Mouse (Mus musculus) heart, postnatal 14 days (tissue): ENCODE measurements around the gene Mfsd2b. TPM values are rescaled to one million over a fixed set of nuclear protein-coding genes. Genes with fewer than 3 reads are reported as not detected.

Source experiments
- DNase-seq, 2 experiments: peaks; one replicate each; pipeline ENCODE4 v3.0.0; 2021 to 2022
- intact Hi-C: fragments of 180-260 bp; cut with DNase I; formaldehyde crosslinking; loops from one replicate; pipeline ENCODE4 v1.15.1; 2025
- total RNA-seq, 2 experiments: library from RNA; stranded (reverse); gene quantifications; 2 replicates each; pipeline ENCODE4 v1.2.3; 2021

Mfsd2b gene
- total RNA-seq, 2 experiments from 2014 or later, result 0.68 to 0.86 TPM

DNA sequence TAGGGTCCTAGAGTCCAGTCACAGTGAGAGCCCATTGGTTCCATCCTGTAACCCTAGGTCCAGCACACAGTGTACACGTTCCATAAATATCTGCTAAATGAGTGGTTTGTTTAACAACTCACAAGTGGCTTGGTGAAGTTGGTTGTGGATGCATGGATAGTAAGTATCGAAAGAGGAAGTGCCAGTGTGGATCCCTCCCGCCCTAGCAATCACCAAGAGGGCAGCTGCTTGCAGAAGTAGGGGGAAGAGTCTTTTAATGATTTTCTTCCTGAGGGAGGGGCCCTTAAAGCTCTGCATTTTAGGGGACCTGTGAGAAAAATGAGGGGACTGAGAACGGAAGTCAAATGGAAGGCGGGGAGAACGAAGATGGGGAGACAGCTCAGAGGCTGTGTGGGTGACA lies 34.1 kb downstream of the Mfsd2b start:
- no peak for DNase-seq
- intact Hi-C loops, result loop anchor here (5.0 kb wide), 1 partner anchor 77 kb away; the partner anchor contains the start of gene Atad2b

GRCm38 (mm10) chr12:4836959-4837358 lies 37.2 kb downstream of the Mfsd2b start:
- intact Hi-C loops, result no loop called here
- DNase-seq, result no peak

GRCm38 (mm10) chr12:4827256-4827655 lies 46.9 kb downstream of the Mfsd2b start:
- DNase-seq, result no peak
- intact Hi-C loops, result no loop called here

GRCm38 (mm10) chr12:4817361-4818101 lies 56.6 kb downstream of the Mfsd2b start, which contains the start of gene Sf3b6:
Sf3b6 (plus strand) TSS chr12:4817544.
- intact Hi-C loops, result loop anchor here (2.0 kb wide), 1 partner anchor 25 kb away; the partner anchor contains the start of gene Wdcp
- DNase-seq, result peak; percentile 98 to 99

- DNase-seq, result no peak
These were observed 57.3 kb downstream of the Mfsd2b start for GRCm38 (mm10) chr12:4816680-4817360.

GRCm38 (mm10) chr12:4813636-4814035 lies 60.5 kb downstream of the Mfsd2b start:
- peak; percentile 12 to 43 for DNase-seq
- intact Hi-C loops, result no loop called here

More at GRCm38 (mm10) chr12:4816680-4817360, 57.3 kb downstream of the Mfsd2b start:
- intact Hi-C loops, result no loop called here

Other genes starting within 250 kb of the Mfsd2b start
- under 1 TPM; 0.10 to 0.19 TPM for gene Fam228a, start 135.9 kb downstream of the Mfsd2b start, total RNA-seq
- gene Pfn4, start 105.3 kb downstream of the Mfsd2b start, total RNA-seq, result 1 to 10 TPM; 1.6 to 2.0 TPM
- 1 to 10 TPM; 4.0 to 5.1 TPM for gene Fam228b, start 105.1 kb downstream of the Mfsd2b start, total RNA-seq
- gene Sf3b6, start 56.8 kb downstream of the Mfsd2b start, total RNA-seq, result 10 to 100 TPM; 48.1 to 54.1 TPM
- 1 to 10 TPM; 2.8 to 2.9 TPM for gene Fkbp1b, start 32.8 kb downstream of the Mfsd2b start, total RNA-seq
- 1 to 10 TPM; 8.1 to 9.0 TPM for gene Wdcp, start 31.1 kb downstream of the Mfsd2b start, total RNA-seq
- gene Ubxn2a, start 33.3 kb upstream of the Mfsd2b start, total RNA-seq, result 10 to 100 TPM; 52.8 to 55.6 TPM
- gene Atad2b, start 43.0 kb upstream of the Mfsd2b start, total RNA-seq, result 10 to 100 TPM; 23.7 to 23.8 TPM